Mouse (Mus musculus) forebrain, embryonic 14.5 days (tissue): ENCODE results near the gene Ccnb2. TPM values are rescaled to one million over a fixed set of nuclear protein-coding genes. Genes with fewer than 3 reads are reported as not detected.

ENCODE experiments used
- ATAC-seq: fragments of 200-750 bp; cut with Nextera tagmentation; 2 replicates; pipeline ENCODE4 v1.8.0; 2017; ENCODE audit warnings: mild to moderate bottlenecking, moderate library complexity
- DNase-seq: peaks from one replicate; pipeline ENCODE4 v3.0.0-alpha.2; 2015; ENCODE audit warnings: low spot score
- H3K27ac ChIP-seq: fragments of 300-500 bp; sonication (generic); 2 replicates; pipeline ENCODE4 v1.5.1; 2014; ENCODE audit warnings: low read depth, mild to moderate bottlenecking, control low read depth, low read length, moderate library complexity
- H3K27me3 ChIP-seq: fragments of 300-500 bp; sonication (generic); replicated peaks from 2 replicates; pipeline ENCODE4 v1.6.1; 2014; ENCODE audit warnings: low read length, control low read depth, mixed read lengths; ENCODE audit not compliant: control insufficient read depth, insufficient read depth
- H3K36me3 ChIP-seq: fragments of 300-500 bp; sonication (generic); 2 replicates; pipeline ENCODE4 v1.6.1; 2014; ENCODE audit warnings: low read length, control low read depth; ENCODE audit not compliant: control insufficient read depth, insufficient read depth
- H3K4me1 ChIP-seq: fragments of 300-500 bp; sonication (generic); 2 replicates; pipeline ENCODE4 v1.6.1; 2014; ENCODE audit warnings: antibody characterized with exemption, low read length, control low read depth; ENCODE audit not compliant: control insufficient read depth, insufficient read depth
- H3K4me2 ChIP-seq: fragments of 300-500 bp; sonication (generic); 2 replicates; pipeline ENCODE4 v1.6.1; 2014; ENCODE audit warnings: mild to moderate bottlenecking, control low read depth, low read length
- H3K4me3 ChIP-seq: fragments of 300-500 bp; sonication (generic); 2 replicates; pipeline ENCODE4 v1.5.1; 2014; ENCODE audit warnings: low read depth, low read length, control low read depth
- H3K9ac ChIP-seq: fragments of 300-500 bp; sonication (generic); 2 replicates; pipeline ENCODE4 v1.6.1; 2014; ENCODE audit warnings: mild to moderate bottlenecking, low read length, control low read depth, moderate library complexity
- H3K9me3 ChIP-seq: fragments of 300-500 bp; sonication (generic); replicated peaks from 2 replicates; pipeline ENCODE4 v1.6.1; 2016; ENCODE audit warnings: low read length, control low read depth, mixed read lengths; ENCODE audit not compliant: control insufficient read depth
- WGBS: fragments of 180-500 bp; shearing (Covaris S2); extraction: QIAGEN DNeasy Blood & Tissue Kit; methylation state at CpG from one replicate; pipeline ENCODE4 v1.1.7; 2014; 5-methylcytosine and 5-hydroxymethylcytosine counted together
- microRNA-seq: library from miRNA; unstranded; fragments of <30 nt; microRNA quantifications from one replicate; pipeline ENCODE4, GENCODE M21; 2016
- polyA plus RNA-seq: library from polyadenylated mRNA; unstranded; fragments of >200 nt; fragmentation: Nextera tagmentation; extraction: Ambion mirVana; gene quantifications from 2 replicates; pipeline ENCODE4 v1.2.1, GENCODE M21; 2014

The Ccnb2 gene
- polyA plus RNA-seq, 1 experiment from 2014 or later = 101 TPM

DNA sequence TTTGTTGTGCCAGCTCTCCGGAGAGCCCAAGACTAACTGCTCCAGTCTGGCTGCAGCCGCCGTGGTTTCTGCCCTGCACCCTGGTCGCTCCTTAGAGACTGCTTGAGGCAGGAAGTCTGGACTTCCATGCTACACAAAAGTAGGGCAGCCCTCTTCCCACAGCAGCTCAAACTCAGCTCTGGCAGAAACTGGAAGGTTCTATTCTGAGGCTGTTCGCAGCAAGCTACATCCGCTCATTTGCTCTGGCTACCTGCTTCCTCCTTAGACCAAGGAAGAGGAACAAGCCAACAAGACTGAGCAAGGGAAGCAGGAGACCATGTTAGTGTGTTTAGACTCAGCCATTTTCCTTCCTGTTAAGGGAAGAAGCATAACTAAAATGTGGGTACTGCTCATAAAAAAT is 54.4 kb downstream of the Ccnb2 start:
- no peak overlapping the region for H3K4me2 ChIP-seq
- no peak overlapping the region for H3K4me3 ChIP-seq
- no peak overlapping the region for H3K27ac ChIP-seq
- ATAC-seq = no peak
- 96% methylated on average over 6 of the region's 6 CpGs for WGBS
- DNase-seq = no peak
- H3K36me3 ChIP-seq = peaks cover 4% of the 10 kb centered on the region; the same call in 1 of the 2 replicates
- no peaks in the 10 kb centered on the region for H3K27me3 ChIP-seq
- no peaks in the 10 kb centered on the region for H3K9me3 ChIP-seq
- H3K9ac ChIP-seq = no peak overlapping the region
- no peaks in the 10 kb centered on the region for H3K4me1 ChIP-seq

DNA sequence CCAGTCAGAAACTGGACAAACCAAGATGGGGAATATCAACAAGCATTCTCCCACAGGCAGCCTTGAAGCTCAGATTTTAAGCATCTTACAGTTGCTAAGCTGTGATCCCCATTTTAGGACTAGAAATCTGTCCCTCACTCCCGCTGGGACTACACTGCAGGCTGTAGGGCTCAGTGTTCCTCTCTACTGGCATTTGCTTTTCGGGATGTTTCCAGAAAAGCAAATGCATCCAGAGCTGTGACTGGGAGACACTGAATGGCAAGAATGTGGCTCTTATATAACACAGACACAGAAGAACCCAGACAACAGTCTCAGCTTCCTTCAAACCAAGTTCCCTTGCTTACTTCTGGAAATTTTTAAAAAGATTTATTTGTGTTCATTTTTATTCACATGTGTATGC is 55.4 kb downstream of the Ccnb2 start:
- 84% methylated on average over 2 of the region's 2 CpGs for WGBS
- H3K4me2 ChIP-seq = no peak overlapping the region
- H3K4me1 ChIP-seq = no peaks in the 10 kb centered on the region
- H3K9ac ChIP-seq = no peak overlapping the region
- no peaks in the 10 kb centered on the region for H3K27me3 ChIP-seq
- peaks cover 4% of the 10 kb centered on the region; the same call in 1 of the 2 replicates for H3K36me3 ChIP-seq
- no peak overlapping the region for H3K27ac ChIP-seq
- no peak for ATAC-seq
- DNase-seq = no peak
- no peaks in the 10 kb centered on the region for H3K9me3 ChIP-seq
- no peak overlapping the region for H3K4me3 ChIP-seq

DNA sequence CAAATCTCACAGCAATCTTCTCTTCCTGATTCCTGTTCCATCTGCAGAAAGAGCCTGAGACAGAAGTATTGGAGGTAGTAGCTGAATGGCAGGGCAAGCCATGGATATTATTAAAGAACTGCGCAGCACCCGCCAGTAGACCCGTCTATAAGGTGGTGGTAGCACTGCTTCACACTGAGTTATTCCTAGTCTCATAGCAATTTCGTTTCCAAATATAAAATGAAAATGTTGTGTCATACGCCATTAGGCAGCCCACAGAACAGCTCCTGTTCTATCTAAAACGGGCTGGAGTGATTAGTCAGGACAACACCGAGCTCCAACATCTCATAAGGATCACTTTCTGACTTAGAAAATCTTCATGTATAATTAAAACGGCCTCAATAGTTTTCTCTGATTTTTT is 56.6 kb downstream of the Ccnb2 start:
- H3K27ac ChIP-seq = no peak overlapping the region
- H3K9me3 ChIP-seq = no peaks in the 10 kb centered on the region
- DNase-seq (no peak), ATAC-seq (no peak)
- no peaks in the 10 kb centered on the region for H3K27me3 ChIP-seq
- no peaks in the 10 kb centered on the region for H3K4me1 ChIP-seq
- H3K4me2 ChIP-seq = no peak overlapping the region
- H3K9ac ChIP-seq = no peak overlapping the region
- no peak overlapping the region for H3K4me3 ChIP-seq
- peaks cover 4% of the 10 kb centered on the region; the same call in 1 of the 2 replicates for H3K36me3 ChIP-seq
- WGBS = 93% methylated on average over 8 of the region's 8 CpGs

DNA sequence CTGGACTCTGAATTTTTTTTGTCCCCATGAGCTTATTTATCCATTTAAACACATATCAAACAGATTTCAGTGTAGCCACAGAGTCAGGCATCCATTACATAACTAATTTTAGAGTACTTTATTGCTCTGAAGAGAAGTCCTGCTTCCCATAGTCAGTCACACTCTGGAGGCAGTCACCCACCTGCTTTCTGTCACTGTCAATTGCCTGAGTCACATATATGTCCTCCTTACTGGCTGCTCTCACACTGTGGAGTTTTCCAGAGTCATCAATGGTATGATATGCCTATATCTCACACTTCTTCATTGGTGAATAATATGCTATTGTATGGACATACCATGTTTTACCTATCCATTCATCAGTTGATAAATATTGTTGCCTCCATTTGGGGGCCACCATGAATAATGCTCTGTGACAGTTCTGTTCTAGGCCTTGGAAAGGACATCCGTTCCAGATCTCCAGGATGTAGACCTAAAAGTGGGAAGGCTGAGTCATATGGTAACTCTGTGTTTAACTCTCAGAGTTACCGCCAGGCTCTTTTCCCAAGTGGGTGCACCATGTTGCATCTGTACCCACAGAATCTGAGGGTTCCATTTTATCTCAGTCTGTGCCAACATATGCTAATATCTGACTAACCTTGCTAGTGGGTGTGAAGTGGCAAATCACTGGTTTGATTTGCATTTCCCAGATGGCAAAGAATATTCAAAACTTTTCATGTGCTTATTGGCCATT is 61.8 kb downstream of the Ccnb2 start:
- no peak for ATAC-seq
- Histone ChIP-seq H3K4me3 (no peak overlapping the region), H3K4me2 (no peak overlapping the region), H3K27ac (no peak overlapping the region), H3K36me3 (no peaks in the 10 kb centered on the region), H3K27me3 (no peaks in the 10 kb centered on the region), H3K9ac (no peak overlapping the region), H3K4me1 (no peaks in the 10 kb centered on the region), H3K9me3 (0 out of 2 replicates have a peak, but pooled peaks cover 3% of the 10 kb centered on the region)
- no peak for DNase-seq
- WGBS = 92% methylated on average over 2 of the region's 2 CpGs

Small RNA genes lying within 50 kb of the gene (microRNA-seq; reads per million reads assigned to microRNA genes)
- 4.2 reads per million, percentile 23 among the genes with 10 or more reads in this experiment for gene Mir5626

Other genes with a start within 250 kb of the Ccnb2 start
- 4.1 and 6.0 TPM in 2 replicates for gene Myo1e, start 214.2 kb downstream of the Ccnb2 start, polyA plus RNA-seq
- gene Rnf111, start 82.2 kb upstream of the Ccnb2 start, polyA plus RNA-seq = 26.3 and 30.0 TPM in 2 replicates
- gene Sltm, start 121.2 kb upstream of the Ccnb2 start, polyA plus RNA-seq = 50.7 and 54.6 TPM in 2 replicates
- 0.48 and 0.58 TPM in 2 replicates for gene Gm10642, start 234.7 kb upstream of the Ccnb2 start, polyA plus RNA-seq
- gene Mindy2, start 235.6 kb upstream of the Ccnb2 start, polyA plus RNA-seq = 12.4 and 14.6 TPM in 2 replicates